Mouse (Mus musculus) ES-E14 (cell line): ENCODE data around the gene Lrrc56. TPM values are rescaled to one million over a fixed set of nuclear protein-coding genes. Genes with fewer than 3 reads are reported as not detected.
A peak's percentile ranks its signal among the peaks of the same experiment; 100 is the strongest.

Source experiments
- DNase-seq: peaks from one replicate; pipeline ENCODE4 v3.0.0-alpha.2; 2013; ENCODE audit warnings: low read depth, low spot score
- H3K27ac ChIP-seq: 2 replicates; pipeline ENCODE4 v1.5.1; 2012; ENCODE audit warnings: low read depth, mild to moderate bottlenecking, low read length, moderate library complexity, mixed read lengths; ENCODE audit not compliant: poor library complexity, insufficient read depth, severe bottlenecking
- H3K36me3 ChIP-seq: 2 replicates; pipeline ENCODE4 v1.6.1; 2012; ENCODE audit warnings: mild to moderate bottlenecking, low read length, moderate library complexity, mixed read lengths; ENCODE audit not compliant: control insufficient read depth, poor library complexity, insufficient read depth, severe bottlenecking
- H3K4me1 ChIP-seq, 2 experiments: fragments of 150-350 bp in 1 of 2; sonication (generic) in 1 of 2; 2 replicates each; pipeline ENCODE4 v1.6.1; 2012; ENCODE audit warnings: low read length in 2 of 2, mild to moderate bottlenecking in 1 of 2, mixed read lengths in 1 of 2; ENCODE audit not compliant: control insufficient read depth in 2 of 2, insufficient read depth in 2 of 2, poor library complexity in 1 of 2
- H3K4me3 ChIP-seq, 2 experiments: fragments of 150-350 bp in 1 of 2; sonication (generic) in 1 of 2; 2 replicates each; pipeline ENCODE4 v1.5.1; 2012; ENCODE audit warnings: low read length in 2 of 2, low read depth in 1 of 2, mild to moderate bottlenecking in 1 of 2, mixed read lengths in 1 of 2; ENCODE audit not compliant: insufficient read depth in 1 of 2, poor library complexity in 1 of 2, severe bottlenecking in 1 of 2
- H3K9ac ChIP-seq: 2 replicates; pipeline ENCODE4 v1.6.1; 2012; ENCODE audit warnings: low read depth, mild to moderate bottlenecking, low read length, mixed read lengths; ENCODE audit not compliant: poor library complexity, insufficient read depth, severe bottlenecking
- H3K9me3 ChIP-seq: fragments of 150-350 bp; sonication (generic); 2 replicates; pipeline ENCODE4 v1.6.1; 2012; ENCODE audit warnings: low read depth, mild to moderate bottlenecking, low read length; ENCODE audit not compliant: control insufficient read depth, insufficient read depth
- CHD2 ChIP-seq: IDR thresholded peaks from 2 replicates; pipeline ENCODE4 v1.6.1; 2014; ENCODE audit warnings: mild to moderate bottlenecking, low read depth, low read length, inconsistent platforms
- HCFC1 ChIP-seq: IDR thresholded peaks from 2 replicates; pipeline ENCODE4 v1.6.1; 2012; ENCODE audit warnings: low read length, inconsistent platforms, borderline replicate concordance; ENCODE audit not compliant: insufficient read depth
- MAFK ChIP-seq: IDR thresholded peaks from 2 replicates; pipeline ENCODE4 v1.6.1; 2014; ENCODE audit warnings: mild to moderate bottlenecking, low read depth, low read length, inconsistent platforms; ENCODE audit not compliant: insufficient read depth
- ZC3H11A ChIP-seq: IDR thresholded peaks from 2 replicates; pipeline ENCODE4 v1.6.1; 2012; ENCODE audit warnings: low read depth, mild to moderate bottlenecking, inconsistent platforms, low read length, borderline replicate concordance
- ZNF384 ChIP-seq: IDR thresholded peaks from 2 replicates; pipeline ENCODE4 v1.6.1; 2012; ENCODE audit warnings: low read depth, low read length, inconsistent platforms
- in situ Hi-C, 2 experiments: fragments of 600-800 bp; cut with MboI; formaldehyde crosslinking; loops; one replicate each; pipeline ENCODE4 v1.15.1; 2025; ENCODE audit warnings: low sequenced_read_pairs in 2 of 2, inconsistent platforms in 1 of 2; ENCODE audit not compliant: unreplicated experiment in 2 of 2
- total RNA-seq: library from RNA; depleted of rRNA; stranded (reverse); fragments of 300-350 nt; gene quantifications from 2 replicates; pipeline ENCODE4 v1.2.3, GENCODE M21; 2012

Gene Lrrc56
- total RNA-seq, 1 experiment = 3.3 TPM

GRCm38 (mm10) chr7:141215880-141216733 is 22.1 kb downstream of the Lrrc56 start:
- DNase-seq = no peak
- TF ChIP-seq CHD2 = no peak
- no peak for TF ChIP-seq ZNF384
- TF ChIP-seq ZC3H11A = no peak
- no peak; the same call in 1 of the 2 replicates for TF ChIP-seq HCFC1
- TF ChIP-seq MAFK = no peak
- peak overlapping the region; percentile 89 to 99 for H3K4me3 ChIP-seq

GRCm38 (mm10) chr7:141216894-141217293 is 22.9 kb downstream of the Lrrc56 start:
- H3K27ac ChIP-seq = no peak overlapping the region
- peaks cover 18% of the 10 kb centered on the region for H3K36me3 ChIP-seq
- peaks cover 3 to 40% of the 10 kb centered on the region in 2 experiments; a peak in 3 of 4 replicates for H3K4me1 ChIP-seq
- H3K4me3 ChIP-seq = peak overlapping the region in 1 of 2 experiments; percentile 99; a peak in 3 of 4 replicates
- in situ Hi-C loops = no loop called here
- DNase-seq = no peak
- H3K9ac ChIP-seq = no peak overlapping the region
- no peaks in the 10 kb centered on the region for H3K9me3 ChIP-seq
- TF ChIP-seq HCFC1 (no peak), ZNF384 (no peak), ZC3H11A (no peak), CHD2 (no peak), MAFK (no peak)

More at GRCm38 (mm10) chr7:141215880-141216733, 22.1 kb downstream of the Lrrc56 start:
- H3K4me1 ChIP-seq = peaks cover 3 to 38% of the 10 kb centered on the region in 2 experiments; a peak in 3 of 4 replicates
- H3K27ac ChIP-seq = peak overlapping the region; percentile 79
- in situ Hi-C loops = no loop called here
- H3K36me3 ChIP-seq = peaks cover 18% of the 10 kb centered on the region
- peak overlapping the region; percentile 85 for H3K9ac ChIP-seq
- H3K9me3 ChIP-seq = no peaks in the 10 kb centered on the region

- H3K9ac ChIP-seq = no peak overlapping the region
- DNase-seq = no peak
Observed at GRCm38 (mm10) chr7:141217343-141218013, 23.5 kb downstream of the Lrrc56 start.

GRCm38 (mm10) chr7:141218141-141218540 is 24.2 kb downstream of the Lrrc56 start:
- in situ Hi-C loops = no loop called here
- Histone ChIP-seq H3K27ac (no peak overlapping the region), H3K9ac (no peak overlapping the region), H3K4me3 (no peak overlapping the region), H3K36me3 (peaks cover 18% of the 10 kb centered on the region), H3K4me1 (peaks cover 3 to 42% of the 10 kb centered on the region in 2 experiments; a peak in 3 of 4 replicates), H3K9me3 (no peaks in the 10 kb centered on the region)
- no peak for TF ChIP-seq ZNF384
- TF ChIP-seq HCFC1 = no peak
- no peak for TF ChIP-seq ZC3H11A
- no peak for TF ChIP-seq MAFK
- no peak for TF ChIP-seq CHD2
- no peak for DNase-seq

More at GRCm38 (mm10) chr7:141217343-141218013, 23.5 kb downstream of the Lrrc56 start:
- H3K9me3 ChIP-seq = no peaks in the 10 kb centered on the region
- no peak overlapping the region for H3K4me3 ChIP-seq
- H3K36me3 ChIP-seq = peaks cover 18% of the 10 kb centered on the region
- H3K27ac ChIP-seq = no peak overlapping the region
- in situ Hi-C loops = no loop called here
- H3K4me1 ChIP-seq = peaks cover 3 to 43% of the 10 kb centered on the region in 2 experiments; a peak in 3 of 4 replicates
- no peak for TF ChIP-seq MAFK
- no peak for TF ChIP-seq HCFC1
- no peak for TF ChIP-seq CHD2
- TF ChIP-seq ZNF384 = no peak
- no peak for TF ChIP-seq ZC3H11A
